Mouse (Mus musculus) stomach, postnatal 0 days (tissue): ENCODE measurements around the gene Dynll2. TPM values are rescaled to one million over a fixed set of nuclear protein-coding genes. Genes with fewer than 3 reads are reported as not detected.

ENCODE experiments used
- ATAC-seq: fragments of 200-750 bp; cut with Nextera tagmentation; 2 replicates; pipeline ENCODE4 v1.8.0; 2017; ENCODE audit not compliant: low FRiP score, low TSS enrichment
- DNase-seq: peaks from one replicate; pipeline ENCODE4 v3.0.0-alpha.2; 2016; ENCODE audit warnings: low spot score
- H3K27ac ChIP-seq: fragments of 300-500 bp; sonication (generic); replicated peaks from 2 replicates; pipeline ENCODE4 v1.5.1; 2014; ENCODE audit warnings: mild to moderate bottlenecking, control low read depth
- H3K27me3 ChIP-seq: fragments of 300-500 bp; sonication (generic); 2 replicates; pipeline ENCODE4 v1.6.1; 2014; ENCODE audit warnings: low read length; ENCODE audit not compliant: control insufficient read depth, insufficient read depth
- H3K36me3 ChIP-seq: fragments of 300-500 bp; sonication (generic); 2 replicates; pipeline ENCODE4 v1.6.1; 2014; ENCODE audit warnings: low read length, mixed read lengths; ENCODE audit not compliant: control insufficient read depth, insufficient read depth
- H3K4me1 ChIP-seq: fragments of 300-500 bp; sonication (generic); replicated peaks from 2 replicates; pipeline ENCODE4 v1.6.1; 2014; ENCODE audit warnings: antibody characterized with exemption; ENCODE audit not compliant: control insufficient read depth, insufficient read depth
- H3K4me2 ChIP-seq: fragments of 300-500 bp; sonication (generic); replicated peaks from 2 replicates; pipeline ENCODE4 v1.6.1; 2014; ENCODE audit warnings: low read depth, mild to moderate bottlenecking, control low read depth, moderate library complexity
- H3K4me3 ChIP-seq: fragments of 300-500 bp; sonication (generic); 2 replicates; pipeline ENCODE4 v1.5.1; 2014; ENCODE audit warnings: low read depth, low read length, control low read depth
- H3K9ac ChIP-seq: fragments of 300-500 bp; sonication (generic); 2 replicates; pipeline ENCODE4 v1.6.1; 2014; ENCODE audit warnings: mild to moderate bottlenecking, low read length, control low read depth, mixed read lengths
- H3K9me3 ChIP-seq: fragments of 300-500 bp; sonication (generic); 2 replicates; pipeline ENCODE4 v1.6.1; 2016; ENCODE audit warnings: low read length; ENCODE audit not compliant: control insufficient read depth
- CTCF ChIP-seq: IDR thresholded peaks from 2 replicates; pipeline ENCODE4 v1.5.1; 2016; ENCODE audit warnings: antibody characterized with exemption, low read depth, mild to moderate bottlenecking, moderate library complexity
- EP300 ChIP-seq: optimal IDR thresholded peaks from 2 replicates; pipeline ENCODE3; 2016; ENCODE audit warnings: antibody characterized with exemption
- WGBS: fragments of 180-500 bp; shearing (Covaris S2); extraction: QIAGEN DNeasy Blood & Tissue Kit; methylation state at CpG from one replicate; pipeline ENCODE4 v1.1.7; 2014; 5-methylcytosine and 5-hydroxymethylcytosine counted together
- polyA plus RNA-seq: library from polyadenylated mRNA; unstranded; fragments of >200 nt; fragmentation: Nextera tagmentation; extraction: Ambion mirVana; gene quantifications from 2 replicates; pipeline ENCODE4 v1.2.1, GENCODE M21; 2015

The Dynll2 gene
- polyA plus RNA-seq, 1 experiment from 2014 or later = 14.8 TPM

DNA sequence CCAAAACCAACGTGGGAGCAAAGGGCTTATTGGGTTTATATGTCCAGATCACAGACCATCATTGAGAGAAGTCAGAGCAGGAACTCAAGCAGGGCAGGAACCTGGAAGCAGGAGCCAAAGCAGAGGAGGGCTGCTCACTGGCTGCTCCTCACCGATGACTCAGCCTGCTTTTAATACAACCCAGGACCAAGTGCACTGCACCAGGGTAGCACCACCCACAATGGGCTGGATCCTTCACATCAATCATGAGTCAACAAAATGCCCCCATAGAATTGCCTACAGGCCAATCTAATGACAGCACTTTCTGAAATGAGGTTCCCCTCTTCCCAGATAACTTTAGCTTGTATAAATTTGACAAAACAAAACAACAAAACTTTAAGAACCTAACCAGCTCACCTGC is 16.8 kb upstream of the Dynll2 start:
- Histone ChIP-seq H3K36me3 (no peaks in the 10 kb centered on the region), H3K4me2 (no peak overlapping the region), H3K27ac (no peak overlapping the region), H3K27me3 (no peaks in the 10 kb centered on the region), H3K9ac (no peak overlapping the region), H3K4me1 (no peaks in the 10 kb centered on the region; the same call in 1 of the 2 replicates), H3K4me3 (no peak overlapping the region), H3K9me3 (no peaks in the 10 kb centered on the region)
- DNase-seq = no peak
- 50% methylated on average over 2 of the region's 2 CpGs for WGBS
- TF ChIP-seq CTCF (no peak), EP300 (no peak)
- ATAC-seq = no peak

DNA sequence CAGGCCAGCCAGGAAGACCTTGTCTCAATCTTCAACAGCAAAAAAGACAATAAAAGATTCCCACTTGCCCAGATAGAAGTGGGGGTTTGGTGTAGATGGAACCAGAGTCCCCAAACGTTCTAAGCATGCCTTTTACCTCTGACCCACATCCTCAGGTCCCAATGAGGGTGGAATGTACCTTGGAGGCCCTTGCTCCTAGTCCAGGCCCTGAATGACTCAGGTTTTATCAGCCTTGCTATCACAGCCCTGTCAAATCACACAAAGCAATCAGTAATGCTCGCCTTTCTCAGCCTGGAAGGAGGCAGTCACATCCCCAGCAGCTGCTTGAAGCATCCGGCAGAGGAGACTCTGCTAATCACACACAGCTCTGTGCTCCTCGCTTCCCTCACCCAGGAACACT is 15.4 kb upstream of the Dynll2 start:
- peak; percentile 27 for DNase-seq
- H3K27me3 ChIP-seq = no peaks in the 10 kb centered on the region
- no peak overlapping the region for H3K4me3 ChIP-seq
- ATAC-seq = peak; percentile 81
- H3K27ac ChIP-seq = 0 out of 2 replicates have a peak overlapping the region, but pooled peaks have one; percentile 2
- TF ChIP-seq CTCF = no peak
- TF ChIP-seq EP300 = no peak
- H3K4me1 ChIP-seq = no peaks in the 10 kb centered on the region
- no peaks in the 10 kb centered on the region for H3K36me3 ChIP-seq
- 44% methylated on average over 4 of the region's 4 CpGs for whole genome bisulfite sequencing
- H3K9ac ChIP-seq = no peak overlapping the region
- no peak overlapping the region for H3K4me2 ChIP-seq
- no peaks in the 10 kb centered on the region for H3K9me3 ChIP-seq

DNA sequence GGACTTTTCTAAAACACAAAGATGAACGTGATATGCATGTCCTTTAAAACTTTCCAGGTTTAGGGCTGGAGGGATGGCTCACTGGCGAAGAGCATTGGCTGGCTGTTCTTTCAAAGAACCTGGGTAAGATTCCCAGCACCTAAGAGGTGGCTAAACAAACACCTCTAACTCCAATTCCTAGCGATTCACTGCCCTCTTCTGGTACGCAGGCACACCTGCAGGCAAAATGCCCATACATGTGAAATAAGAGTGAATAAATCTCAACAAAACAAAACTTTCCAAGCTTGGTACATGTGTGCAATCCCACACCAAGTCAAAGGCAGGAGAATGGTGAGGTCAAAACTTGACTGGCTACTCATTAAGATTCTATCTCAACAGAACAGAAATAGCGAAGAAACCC is 12.4 kb upstream of the Dynll2 start:
- Histone ChIP-seq H3K9me3 (no peaks in the 10 kb centered on the region), H3K4me1 (no peaks in the 10 kb centered on the region), H3K9ac (no peak overlapping the region), H3K27me3 (no peaks in the 10 kb centered on the region), H3K36me3 (no peaks in the 10 kb centered on the region), H3K4me3 (no peak overlapping the region), H3K4me2 (no peak overlapping the region), H3K27ac (no peak overlapping the region)
- DNase-seq (no peak), ATAC-seq (no peak)
- TF ChIP-seq CTCF = peak; percentile 51
- no peak for TF ChIP-seq EP300
- WGBS = 87% methylated on average over 5 of the region's 5 CpGs

DNA sequence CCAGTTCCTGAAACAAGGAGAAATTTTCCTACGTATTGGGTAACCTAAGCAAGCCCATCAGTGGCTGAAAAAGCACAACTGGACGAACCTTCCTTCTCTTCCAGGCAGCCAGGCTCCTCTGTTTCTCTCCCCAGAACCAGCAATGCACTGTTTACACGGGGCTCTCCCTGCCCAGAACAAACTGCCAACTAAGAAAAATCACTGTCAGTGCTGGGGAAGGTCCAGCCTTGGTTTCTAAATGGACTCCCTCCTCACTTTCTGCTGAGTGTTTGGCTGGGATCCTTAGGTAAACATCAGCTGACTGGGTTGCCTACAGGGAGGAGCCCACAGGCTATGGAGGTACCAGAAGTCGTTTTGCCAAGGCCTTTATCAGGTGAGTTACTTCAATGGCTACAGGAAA is 4.5 kb upstream of the Dynll2 start:
- ATAC-seq = peak; percentile 31; the same call in 1 of the 2 replicates
- TF ChIP-seq EP300 = no peak
- no peak for TF ChIP-seq CTCF
- Histone ChIP-seq H3K4me3 (no peak overlapping the region), H3K36me3 (no peaks in the 10 kb centered on the region), H3K4me2 (no peak overlapping the region), H3K4me1 (no peaks in the 10 kb centered on the region), H3K9ac (no peak overlapping the region), H3K9me3 (no peaks in the 10 kb centered on the region), H3K27ac (no peak overlapping the region; the same call in 1 of the 2 replicates), H3K27me3 (no peaks in the 10 kb centered on the region)
- WGBS = 18% methylated on average over 4 of the region's 4 CpGs
- DNase-seq = peak; percentile 44

DNA sequence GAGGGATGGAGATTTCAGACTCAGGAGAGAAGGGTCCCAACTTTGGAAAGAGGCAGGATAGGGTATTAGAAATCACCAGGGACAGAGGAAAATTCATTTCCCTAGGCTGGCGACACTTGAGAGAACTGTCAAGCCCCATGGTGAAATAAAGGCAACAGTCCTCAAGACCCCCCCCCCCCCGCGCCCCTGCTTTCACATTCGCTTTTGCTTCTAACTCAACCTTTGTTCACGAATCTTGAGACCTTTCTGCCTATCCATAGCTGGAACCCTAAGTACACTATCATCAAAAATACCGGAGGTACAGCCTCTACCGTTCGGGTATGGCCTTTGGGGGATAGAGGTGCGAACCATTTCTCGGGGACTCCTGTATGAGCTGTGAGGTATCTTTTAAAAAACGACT is 528 bp upstream of the Dynll2 start:
- H3K4me3 ChIP-seq = peak overlapping the region; percentile 95
- H3K4me1 ChIP-seq = no peaks in the 10 kb centered on the region
- H3K9me3 ChIP-seq = no peaks in the 10 kb centered on the region
- 60% methylated on average over 11 of the region's 11 CpGs for WGBS
- TF ChIP-seq EP300 (no peak), CTCF (no peak)
- H3K27ac ChIP-seq = peak overlapping the region; percentile 95
- peak overlapping the region; percentile 81 for H3K4me2 ChIP-seq
- DNase-seq (no peak), ATAC-seq (no peak)
- H3K36me3 ChIP-seq = peaks cover 4% of the 10 kb centered on the region; the same call in 1 of the 2 replicates
- peak overlapping the region; percentile 88 for H3K9ac ChIP-seq
- no peaks in the 10 kb centered on the region for H3K27me3 ChIP-seq

DNA sequence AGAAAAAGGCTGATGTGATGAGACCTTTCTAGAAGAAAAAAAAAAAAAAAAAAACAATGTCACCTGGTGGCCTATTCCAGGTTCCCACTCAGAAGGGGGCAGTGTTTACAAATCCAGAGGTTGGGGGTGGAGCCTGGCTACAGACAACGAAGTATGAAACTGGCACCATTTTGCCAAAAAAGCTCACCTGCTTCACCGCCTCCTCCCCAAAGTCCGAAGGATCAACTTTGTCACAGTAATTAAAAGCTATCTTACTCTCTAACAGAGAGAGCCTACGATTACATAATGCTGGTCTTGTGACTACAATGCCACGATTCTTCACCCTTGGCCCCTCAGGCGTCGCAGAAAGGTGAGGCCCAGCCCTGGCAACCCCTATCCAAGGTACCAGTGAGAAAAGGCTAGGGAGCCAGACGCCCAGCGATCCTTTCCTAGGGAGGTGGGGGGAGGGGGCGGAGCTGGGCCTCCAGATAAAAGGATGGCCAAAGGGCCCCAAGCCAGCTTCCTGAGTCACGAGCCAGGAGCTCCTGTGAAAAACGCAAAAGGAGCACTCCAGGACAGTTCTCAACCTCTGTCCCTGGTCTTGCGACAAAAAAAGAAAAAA is 1.1 kb downstream of the Dynll2 start:
- H3K4me2 ChIP-seq = peak overlapping the region; percentile 81
- H3K4me3 ChIP-seq = peak overlapping the region; percentile 95
- DNase-seq (peak; percentile 78), ATAC-seq (peak; percentile 20)
- no peaks in the 10 kb centered on the region for H3K4me1 ChIP-seq
- peaks cover 12% of the 10 kb centered on the region; the same call in 1 of the 2 replicates for H3K36me3 ChIP-seq
- H3K9me3 ChIP-seq = no peaks in the 10 kb centered on the region
- no peaks in the 10 kb centered on the region for H3K27me3 ChIP-seq
- 3% methylated on average over 13 of the region's 13 CpGs for WGBS
- H3K27ac ChIP-seq = peak overlapping the region; percentile 95
- TF ChIP-seq CTCF (peak; percentile 49), EP300 (no peak)
- peak overlapping the region; percentile 88 for H3K9ac ChIP-seq
